Mouse (Mus musculus) erythroblast, embryonic 14.5 days (primary cell): Measurements from ENCODE around the gene Itk.

ENCODE experiments used
- GATA1 ChIP-seq: IDR thresholded peaks from 2 replicates; pipeline ENCODE4 v1.6.1; 2012; ENCODE audit warnings: low read length, inconsistent platforms, mixed read lengths
- TAL1 ChIP-seq: IDR thresholded peaks from 3 replicates; pipeline ENCODE4 v1.6.1; 2012; ENCODE audit warnings: low read length, inconsistent platforms, mixed read lengths

GRCm38 (mm10) chr11:46435363-46435762 is 46.0 kb upstream of the Itk start:
- TF ChIP-seq GATA1 (no peak), TAL1 (no peak)
